Mouse (Mus musculus): ENCODE results near the gene Elf3. TPM values are rescaled to one million over a fixed set of nuclear protein-coding genes. Genes with fewer than 3 reads are reported as not detected.

Gene Elf3
- polyA plus RNA-seq, 1 experiment from 2014 or later = 0.42 TPM

DNA sequence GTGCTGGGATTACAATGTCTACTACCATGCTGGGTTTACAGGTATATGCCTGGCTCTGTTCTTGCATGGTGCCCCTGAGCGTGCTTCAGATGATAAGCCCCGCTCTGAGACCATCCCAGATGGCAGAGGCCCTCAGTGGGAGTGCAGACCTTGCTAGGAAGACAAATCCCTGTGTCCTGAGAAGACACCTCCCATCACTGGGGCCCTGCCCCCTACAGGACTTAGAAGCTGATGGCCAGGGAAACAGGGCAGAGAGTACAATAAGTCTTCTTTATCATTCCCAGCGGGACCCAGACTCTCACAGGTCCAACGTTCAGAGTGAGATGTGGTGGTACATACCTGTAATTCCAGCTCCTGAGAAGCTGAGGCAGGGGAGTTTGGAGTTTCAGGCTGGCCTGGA, 53.1 kb downstream of the Elf3 start:
- Histone ChIP-seq H3K9ac (ENCODE audit: low read length) (no peak overlapping the region), H3K4me2 (no peak overlapping the region), H3K27ac (ENCODE audit: low read depth, low read length) (no peak overlapping the region), H3K9me3 (ENCODE audit: control insufficient read depth, low read length) (no peaks in the 10 kb centered on the region), H3K4me1 (ENCODE audit: control insufficient read depth, insufficient read depth, low read length) (peaks cover 2% of the 10 kb centered on the region; the same call in 1 of the 2 replicates), H3K27me3 (ENCODE audit: control insufficient read depth, insufficient read depth, low read length) (no peaks in the 10 kb centered on the region), H3K4me3 (ENCODE audit: low read depth, low read length) (no peak overlapping the region), H3K36me3 (ENCODE audit: control insufficient read depth, insufficient read depth, low read length) (no peaks in the 10 kb centered on the region)
- WGBS = 51% methylated on average over 4 of the region's 4 CpGs
- DNase-seq (ENCODE audit: low spot score, missing footprints) = no peak
- no peak for ATAC-seq (ENCODE audit: low FRiP score)

DNA sequence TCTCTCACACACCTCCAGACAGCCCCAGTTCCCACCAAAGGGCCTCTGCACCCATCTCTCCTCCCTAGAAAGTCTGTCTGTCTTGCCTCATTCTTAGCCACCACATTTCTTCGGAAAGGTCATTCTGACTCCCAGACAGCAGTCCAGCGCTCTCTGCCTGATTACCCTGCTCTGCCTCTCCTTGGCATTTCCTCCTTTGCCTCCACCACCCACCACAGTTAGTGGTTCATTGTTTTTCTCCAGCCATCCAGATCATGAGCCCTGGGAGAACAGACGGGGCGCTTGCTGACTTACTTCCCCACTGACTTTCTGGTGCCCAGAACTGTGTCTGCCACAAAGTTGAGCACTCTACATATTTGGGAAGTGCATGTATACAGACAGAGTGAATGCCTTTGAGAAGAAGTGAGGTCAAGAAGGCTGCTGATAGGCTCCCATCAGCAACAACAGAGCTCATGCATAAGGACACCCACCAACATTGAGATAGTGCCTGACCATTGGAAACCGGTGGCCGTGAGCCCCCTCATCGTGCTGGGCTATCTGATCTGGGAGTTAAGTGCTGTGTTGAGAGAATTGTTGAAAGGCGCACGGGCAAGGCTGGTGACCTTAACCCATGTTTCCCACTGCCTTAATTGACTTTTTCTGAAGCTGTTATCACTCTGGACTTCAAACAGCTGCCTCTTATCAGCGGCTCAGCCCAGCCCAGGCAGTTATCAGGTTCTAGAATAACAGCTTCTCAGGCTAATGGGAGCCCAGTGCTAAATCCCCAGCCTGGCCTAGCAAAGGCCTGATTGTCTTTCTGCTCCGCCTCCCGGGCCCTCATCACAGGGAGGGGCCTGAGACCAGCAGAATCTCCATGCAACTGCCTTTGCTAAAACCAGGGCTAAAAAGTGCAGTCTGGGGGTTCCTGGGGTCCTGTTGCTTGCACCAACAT, 53.9 kb downstream of the Elf3 start:
- DNase-seq (ENCODE audit: low spot score, missing footprints) (no peak), ATAC-seq (ENCODE audit: low FRiP score) (0 out of 2 replicates have a peak, but pooled peaks have one; percentile 22)
- no peak overlapping the region for H3K9ac ChIP-seq (ENCODE audit: low read length)
- no peak overlapping the region for H3K27ac ChIP-seq (ENCODE audit: low read depth, low read length)
- H3K4me1 ChIP-seq (ENCODE audit: control insufficient read depth, insufficient read depth, low read length) = peaks cover 3% of the 10 kb centered on the region; the same call in 1 of the 2 replicates
- H3K36me3 ChIP-seq (ENCODE audit: control insufficient read depth, insufficient read depth, low read length) = no peaks in the 10 kb centered on the region
- no peak overlapping the region for H3K4me2 ChIP-seq
- H3K4me3 ChIP-seq (ENCODE audit: low read depth, low read length) = no peak overlapping the region
- H3K9me3 ChIP-seq (ENCODE audit: control insufficient read depth, low read length) = no peaks in the 10 kb centered on the region
- WGBS = 32% methylated on average over 12 of the region's 12 CpGs
- no peaks in the 10 kb centered on the region for H3K27me3 ChIP-seq (ENCODE audit: control insufficient read depth, insufficient read depth, low read length)

Other genes with a start within 250 kb of the Elf3 start
- 0.12 and 0.15 TPM in 2 replicates for gene Lgr6, start 153.3 kb downstream of the Elf3 start, polyA plus RNA-seq (2014; fragmentation: Nextera tagmentation; extraction: Ambion mirVana)
- 1.4 and 1.6 TPM in 2 replicates for gene Ptpn7, start 125.9 kb downstream of the Elf3 start, polyA plus RNA-seq (2014; fragmentation: Nextera tagmentation; extraction: Ambion mirVana)
- gene Arl8a, start 111.7 kb downstream of the Elf3 start, polyA plus RNA-seq (2014; fragmentation: Nextera tagmentation; extraction: Ambion mirVana) = 61.3 and 72.2 TPM in 2 replicates
- gene Gpr37l1, start 90.9 kb downstream of the Elf3 start, polyA plus RNA-seq (2014; fragmentation: Nextera tagmentation; extraction: Ambion mirVana) = not detected in 2 replicates
- gene Rnpep, start 25.5 kb upstream of the Elf3 start, polyA plus RNA-seq (2014; fragmentation: Nextera tagmentation; extraction: Ambion mirVana) = 95.8 and 96.2 TPM in 2 replicates
- 177 and 180 TPM in 2 replicates for gene Timm17a, start 55.2 kb upstream of the Elf3 start, polyA plus RNA-seq (2014; fragmentation: Nextera tagmentation; extraction: Ambion mirVana)
- 0.39 and 0.81 TPM in 2 replicates for gene Lmod1, start 66.2 kb upstream of the Elf3 start, polyA plus RNA-seq (2014; fragmentation: Nextera tagmentation; extraction: Ambion mirVana)
- 46.5 and 47.2 TPM in 2 replicates for gene Shisa4, start 116.7 kb upstream of the Elf3 start, polyA plus RNA-seq (2014; fragmentation: Nextera tagmentation; extraction: Ambion mirVana)
- 167 and 188 TPM in 2 replicates for gene Ipo9, start 171.9 kb upstream of the Elf3 start, polyA plus RNA-seq (2014; fragmentation: Nextera tagmentation; extraction: Ambion mirVana)

All from midbrain, embryonic 11.5 days (tissue).